In genomic region chr2:146457494-146457893, GRCm38 (mm10) we compare ENCODE assay signal across 12 mouse cellular contexts.
"Had no signal": no experiment of that assay in that cellular context is flagged by ENCODE, and none has a peak within 500 bp of the region (broad histone marks: within the 10 kb centered on the region; RNA-seq: fewer than 3 reads in every experiment).

No protein-coding gene starts in this region.

- H3K4me3 ChIP-seq: layer of hippocampus, adult 2 months; liver, embryonic 13.5 days; lung, embryonic 15.5 days; midbrain, embryonic 13.5 days; neural tube, embryonic 13.5 days had no signal

- H3K27me3 ChIP-seq: liver, embryonic 13.5 days; lung, embryonic 15.5 days; midbrain, embryonic 13.5 days; neural tube, embryonic 13.5 days had no signal

- H3K4me1 ChIP-seq: liver, embryonic 13.5 days; lung, embryonic 15.5 days; midbrain, embryonic 13.5 days; neural tube, embryonic 13.5 days had no signal

- DNase-seq: kidney, postnatal 10 days; left cerebral cortex, postnatal 4 days; liver; liver, embryonic 13.5 days; liver, postnatal 0 days; right cerebral cortex, adult 18-20 months; right cerebral cortex, postnatal 25 days; thymus, postnatal 4 days had no signal

- H3K27ac ChIP-seq: layer of hippocampus, adult 2 months; liver, embryonic 13.5 days; lung, embryonic 15.5 days; midbrain, embryonic 13.5 days; neural tube, embryonic 13.5 days had no signal

- H3K36me3 ChIP-seq: liver, embryonic 13.5 days; lung, embryonic 15.5 days; midbrain, embryonic 13.5 days; neural tube, embryonic 13.5 days had no signal
